Mouse (Mus musculus): ENCODE results near the gene Mboat1. TPM values are rescaled to one million over a fixed set of nuclear protein-coding genes. Genes with fewer than 3 reads are reported as not detected.
A peak's percentile ranks its signal among the peaks of the same experiment; 100 is the strongest.

The Mboat1 gene
- polyA plus RNA-seq, 1 experiment from 2014 or later, result 3.0 TPM

DNA sequence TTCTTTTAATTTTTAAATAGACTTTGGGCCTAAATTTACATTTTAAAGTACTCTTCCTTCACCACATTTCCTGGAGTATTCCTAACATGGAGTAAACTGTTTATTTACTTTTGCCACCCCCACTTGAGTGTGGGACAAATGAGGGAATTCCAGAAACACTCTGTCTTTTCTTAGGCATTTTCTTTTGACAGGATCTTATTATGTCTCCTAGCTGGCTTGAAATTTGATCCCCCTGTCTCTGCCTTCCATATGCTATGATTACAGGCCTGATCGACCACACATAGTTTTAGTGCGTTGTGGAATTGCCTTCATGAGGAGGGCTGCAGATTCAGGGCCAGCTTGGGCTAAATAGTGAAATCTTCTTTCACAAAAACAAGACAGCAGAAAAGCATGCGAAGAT lies 85.0 kb downstream of the Mboat1 start:
- WGBS, result 33% methylated on average over 3 of the region's 3 CpGs
- no peak for ATAC-seq

DNA sequence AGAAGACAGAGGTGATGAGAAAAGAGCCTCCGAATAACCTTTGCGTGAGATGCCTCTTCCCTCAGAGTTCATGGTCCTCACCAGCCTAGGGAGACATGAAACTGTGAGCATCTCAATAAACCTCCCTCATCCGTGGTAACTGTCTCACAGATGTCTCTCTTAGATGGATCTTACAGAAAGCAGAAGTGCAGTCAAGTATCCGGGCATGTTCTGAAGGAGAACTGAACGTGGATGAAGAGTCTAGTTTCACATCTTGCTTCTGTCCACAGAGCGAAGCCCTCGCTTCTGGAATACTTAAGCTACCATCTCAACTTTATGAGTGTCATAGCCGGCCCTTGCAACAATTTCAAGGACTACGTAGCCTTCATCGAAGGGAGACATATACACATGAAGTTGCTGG lies 87.8 kb downstream of the Mboat1 start:
- WGBS, result 96% methylated on average over 10 of the region's 10 CpGs
- H3K9ac ChIP-seq (replicated peaks), result no peak overlapping the region
- no peak for ATAC-seq
- no peaks in the 10 kb centered on the region for H3K9me3 ChIP-seq
- H3K36me3 ChIP-seq, result no peaks in the 10 kb centered on the region
- no peak overlapping the region for H3K4me3 ChIP-seq (replicated peaks)
- no peak overlapping the region for H3K27ac ChIP-seq
- no peaks in the 10 kb centered on the region for H3K27me3 ChIP-seq
- no peaks in the 10 kb centered on the region for H3K4me1 ChIP-seq (replicated peaks)
- no peak overlapping the region for H3K4me2 ChIP-seq (replicated peaks)

More for the DNA sequence above, 85.0 kb downstream of the Mboat1 start:
- H3K36me3 ChIP-seq, result no peaks in the 10 kb centered on the region
- H3K9ac ChIP-seq (replicated peaks), result no peak overlapping the region
- H3K27me3 ChIP-seq, result no peaks in the 10 kb centered on the region
- no peak overlapping the region for H3K4me2 ChIP-seq (replicated peaks)
- no peak overlapping the region for H3K4me3 ChIP-seq (replicated peaks)
- H3K9me3 ChIP-seq, result no peaks in the 10 kb centered on the region
- no peaks in the 10 kb centered on the region for H3K4me1 ChIP-seq (replicated peaks)
- H3K27ac ChIP-seq, result no peak overlapping the region

DNA sequence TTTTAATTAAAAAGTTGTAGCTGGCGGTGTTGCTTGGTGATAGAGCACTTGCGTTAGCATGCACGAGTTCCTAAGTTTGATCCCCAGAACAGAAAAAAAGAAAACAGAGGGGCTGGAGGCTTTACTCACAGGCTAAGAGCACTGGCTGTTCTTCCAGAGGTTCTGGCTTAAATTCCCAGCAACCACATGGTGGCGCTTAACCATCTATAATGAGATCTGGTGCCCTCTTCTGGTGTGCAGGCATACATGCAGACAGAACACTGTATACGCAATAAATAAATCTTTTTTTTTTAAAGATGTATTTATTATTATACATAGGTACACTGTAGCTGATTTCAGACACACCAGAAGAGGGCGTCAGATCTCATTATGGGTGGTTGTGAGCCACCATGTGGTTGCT lies 88.4 kb downstream of the Mboat1 start:
- no peaks in the 10 kb centered on the region for H3K36me3 ChIP-seq
- H3K27ac ChIP-seq, result no peak overlapping the region
- H3K4me1 ChIP-seq (replicated peaks), result no peaks in the 10 kb centered on the region
- no peak for ATAC-seq
- no peaks in the 10 kb centered on the region for H3K9me3 ChIP-seq
- no peak overlapping the region for H3K9ac ChIP-seq (replicated peaks)
- H3K27me3 ChIP-seq, result no peaks in the 10 kb centered on the region
- H3K4me3 ChIP-seq (replicated peaks), result no peak overlapping the region
- 91% methylated on average over 6 of the region's 6 CpGs for WGBS
- no peak overlapping the region for H3K4me2 ChIP-seq (replicated peaks)

DNA sequence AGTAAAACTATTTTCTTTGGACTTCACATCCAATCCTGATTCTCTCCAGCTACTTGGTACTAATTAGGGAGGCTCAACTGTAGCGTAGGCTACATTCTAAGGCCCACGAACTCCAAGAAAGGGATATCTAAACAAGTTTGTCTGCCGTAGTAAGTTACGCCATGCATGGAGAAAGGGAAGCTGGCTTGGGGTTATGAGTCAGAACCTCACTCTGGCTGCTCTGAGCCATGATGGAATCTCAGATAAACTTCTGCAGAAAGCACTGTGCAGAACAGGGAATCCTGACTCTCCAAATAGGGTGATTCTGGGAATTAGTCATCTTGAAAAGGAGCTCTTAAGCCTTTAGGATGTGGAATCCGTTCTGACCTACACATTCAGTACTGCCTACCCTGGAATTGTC lies 92.5 kb downstream of the Mboat1 start:
- H3K27me3 ChIP-seq, result no peaks in the 10 kb centered on the region
- 89% methylated on average over 5 of the region's 5 CpGs for WGBS
- no peaks in the 10 kb centered on the region for H3K9me3 ChIP-seq

DNA sequence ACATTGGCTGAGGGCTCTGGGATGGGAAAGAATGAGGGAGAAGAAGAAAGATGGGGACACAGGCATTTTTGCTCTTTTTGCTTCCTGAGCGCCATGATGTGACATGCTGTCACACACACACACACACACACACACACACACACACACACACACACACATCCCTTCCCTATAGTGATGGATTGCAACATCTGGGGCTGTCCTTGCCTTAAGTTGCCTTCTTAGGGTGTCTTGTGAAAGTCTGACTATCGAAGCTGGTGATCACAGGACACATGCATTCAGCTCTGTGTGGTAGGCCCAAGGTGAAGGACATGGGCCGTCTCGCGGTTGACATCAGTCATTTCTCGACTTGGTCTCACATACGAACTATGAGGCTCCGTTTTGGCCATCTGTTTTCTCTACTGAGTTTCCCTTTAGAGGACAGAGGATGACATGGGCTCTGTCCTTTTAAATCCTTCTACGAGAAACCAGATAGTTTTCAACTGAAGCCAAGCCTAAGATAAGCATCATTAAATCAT lies 93.4 kb downstream of the Mboat1 start:
- no peak for ATAC-seq
- Histone ChIP-seq H3K4me2 (replicated peaks) (no peak overlapping the region), H3K9me3 (no peaks in the 10 kb centered on the region), H3K4me3 (replicated peaks) (no peak overlapping the region), H3K9ac (replicated peaks) (no peak overlapping the region), H3K27ac (no peak overlapping the region), H3K27me3 (no peaks in the 10 kb centered on the region), H3K4me1 (replicated peaks) (no peaks in the 10 kb centered on the region), H3K36me3 (no peaks in the 10 kb centered on the region)
- 91% methylated on average over 9 of the region's 9 CpGs for WGBS

More for the DNA sequence above, 92.5 kb downstream of the Mboat1 start:
- H3K9ac ChIP-seq (replicated peaks), result no peak overlapping the region
- no peak overlapping the region for H3K4me2 ChIP-seq (replicated peaks)
- H3K4me3 ChIP-seq (replicated peaks), result no peak overlapping the region
- no peak for ATAC-seq
- H3K27ac ChIP-seq, result no peak overlapping the region
- H3K4me1 ChIP-seq (replicated peaks), result no peaks in the 10 kb centered on the region
- H3K36me3 ChIP-seq, result no peaks in the 10 kb centered on the region

DNA sequence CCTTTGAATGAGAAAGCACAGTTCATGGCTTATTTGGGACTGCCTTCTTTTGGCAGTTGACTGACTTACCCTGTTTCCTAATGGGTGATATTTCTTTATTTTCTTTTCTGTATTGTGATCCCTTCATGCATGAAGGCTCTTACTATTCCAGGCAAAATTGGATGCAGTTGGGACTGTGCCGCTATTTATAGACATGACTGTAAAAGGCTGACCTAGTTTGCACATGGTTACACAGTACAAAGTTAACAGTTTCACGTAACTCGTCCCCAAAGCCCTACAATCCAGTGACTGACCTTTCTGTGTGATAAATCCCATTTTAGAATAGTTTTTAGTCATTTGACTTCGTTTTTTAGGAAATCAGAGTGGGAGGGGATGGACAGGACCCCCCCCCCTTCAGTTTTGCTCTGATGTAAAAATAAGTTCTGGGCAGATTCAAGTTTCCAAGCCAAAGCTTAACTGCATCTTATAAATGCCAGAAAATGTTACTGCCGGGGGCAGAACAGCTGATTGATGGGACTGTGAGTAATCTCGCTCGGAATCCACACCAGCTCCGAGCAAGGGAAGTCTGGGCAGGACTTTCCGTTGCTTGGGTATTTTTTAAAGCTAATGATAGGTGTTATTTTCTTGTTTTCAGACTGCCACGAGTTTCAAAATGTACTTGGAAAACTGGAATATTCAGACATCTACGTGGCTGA lies 98.9 kb downstream of the Mboat1 start:
- Histone ChIP-seq H3K4me2 (replicated peaks) (no peak overlapping the region), H3K36me3 (no peaks in the 10 kb centered on the region), H3K4me3 (replicated peaks) (no peak overlapping the region), H3K27me3 (no peaks in the 10 kb centered on the region), H3K4me1 (replicated peaks) (no peaks in the 10 kb centered on the region), H3K9me3 (no peaks in the 10 kb centered on the region), H3K27ac (no peak overlapping the region), H3K9ac (replicated peaks) (no peak overlapping the region)
- ATAC-seq, result no peak
- 80% methylated on average over 11 of the region's 11 CpGs for WGBS

DNA sequence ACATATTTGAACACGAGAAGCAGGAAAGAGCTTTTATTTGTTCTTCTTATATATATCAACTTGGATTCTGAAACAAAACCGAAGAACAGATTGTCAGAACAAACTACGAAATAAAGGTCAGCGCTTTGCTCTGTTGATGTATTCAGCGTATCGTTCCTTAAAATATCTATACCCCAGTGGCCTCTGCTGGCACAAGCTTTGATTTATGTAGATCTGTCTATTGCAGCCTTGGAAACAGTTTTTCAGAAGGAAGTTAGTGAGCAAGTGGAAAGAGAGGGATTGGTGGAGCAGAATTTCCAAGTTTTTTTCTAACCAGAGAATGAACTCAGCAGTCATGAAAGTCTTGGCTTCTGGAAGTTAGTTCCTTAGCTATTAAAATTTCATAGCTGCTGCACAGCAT lies 103.1 kb downstream of the Mboat1 start:
- no peaks in the 10 kb centered on the region for H3K9me3 ChIP-seq
- H3K27ac ChIP-seq, result no peak overlapping the region
- no peak overlapping the region for H3K4me3 ChIP-seq (replicated peaks)
- no peak overlapping the region for H3K9ac ChIP-seq (replicated peaks)
- 94% methylated on average over 6 of the region's 6 CpGs for WGBS
- no peaks in the 10 kb centered on the region for H3K27me3 ChIP-seq
- no peak overlapping the region for H3K4me2 ChIP-seq (replicated peaks)
- H3K36me3 ChIP-seq, result no peaks in the 10 kb centered on the region
- H3K4me1 ChIP-seq (replicated peaks), result no peaks in the 10 kb centered on the region
- no peak for ATAC-seq

DNA sequence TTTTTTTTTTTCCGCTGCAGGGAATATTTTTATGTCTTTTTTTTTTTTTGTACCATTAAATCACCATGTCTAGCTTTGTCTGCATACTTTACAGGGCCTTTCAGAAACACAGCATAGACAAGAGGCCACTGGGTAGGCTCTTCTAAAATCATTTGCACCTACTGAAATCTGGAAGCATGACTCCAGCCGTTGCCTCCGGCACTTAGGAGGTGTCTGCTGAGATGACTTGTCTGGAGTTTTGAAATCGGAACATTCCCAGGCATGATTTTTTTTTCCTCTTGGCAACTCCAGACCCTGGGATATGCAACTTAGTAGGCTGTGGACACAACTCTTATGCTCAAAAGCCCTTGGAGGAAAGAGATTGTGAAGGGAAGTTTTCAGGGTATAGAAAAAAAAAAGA lies 109.3 kb downstream of the Mboat1 start:
- ATAC-seq, result no peak
- no peaks in the 10 kb centered on the region for H3K4me1 ChIP-seq (replicated peaks)
- H3K9ac ChIP-seq (replicated peaks), result no peak overlapping the region
- WGBS, result 95% methylated on average over 4 of the region's 4 CpGs
- H3K36me3 ChIP-seq, result no peaks in the 10 kb centered on the region
- no peak overlapping the region for H3K27ac ChIP-seq
- no peak overlapping the region for H3K4me2 ChIP-seq (replicated peaks)
- no peak overlapping the region for H3K4me3 ChIP-seq (replicated peaks)
- no peaks in the 10 kb centered on the region for H3K27me3 ChIP-seq
- no peaks in the 10 kb centered on the region for H3K9me3 ChIP-seq

DNA sequence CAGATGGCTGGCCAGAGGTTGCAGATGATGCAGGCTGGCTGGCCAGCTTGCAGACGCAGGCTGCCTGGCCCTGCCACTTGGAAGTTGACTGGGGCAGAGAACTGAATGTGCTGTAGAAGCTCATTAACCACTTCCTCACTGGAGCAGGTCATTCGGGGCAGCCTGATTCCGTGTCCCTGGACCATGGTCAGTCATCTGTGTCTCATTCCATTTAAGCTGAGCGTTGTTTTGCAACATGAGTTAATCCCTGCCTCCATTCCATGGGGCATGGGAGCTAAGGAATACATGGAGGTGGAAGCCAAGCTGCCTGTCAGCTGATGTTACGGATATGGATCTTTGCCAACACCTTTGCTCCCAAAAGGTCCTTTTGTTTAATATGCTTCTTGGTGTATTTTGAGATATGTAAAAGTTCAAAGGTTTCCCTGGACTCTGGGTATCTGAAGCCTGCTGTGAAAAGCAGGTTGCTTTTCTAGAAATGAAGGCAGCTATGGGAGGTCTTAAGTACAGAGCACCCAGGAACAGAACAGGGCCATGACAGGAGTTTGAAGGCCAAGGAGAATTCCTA lies 114.1 kb downstream of the Mboat1 start:
- H3K27ac ChIP-seq, result no peak overlapping the region
- 33% methylated on average over 5 of the region's 5 CpGs for WGBS
- peaks cover 10% of the 10 kb centered on the region for H3K4me1 ChIP-seq (replicated peaks)
- H3K4me2 ChIP-seq (replicated peaks), result no peak overlapping the region
- no peak for ATAC-seq
- no peaks in the 10 kb centered on the region for H3K36me3 ChIP-seq
- no peak overlapping the region for H3K4me3 ChIP-seq (replicated peaks)
- H3K9ac ChIP-seq (replicated peaks), result no peak overlapping the region
- H3K9me3 ChIP-seq, result no peaks in the 10 kb centered on the region
- no peaks in the 10 kb centered on the region for H3K27me3 ChIP-seq

DNA sequence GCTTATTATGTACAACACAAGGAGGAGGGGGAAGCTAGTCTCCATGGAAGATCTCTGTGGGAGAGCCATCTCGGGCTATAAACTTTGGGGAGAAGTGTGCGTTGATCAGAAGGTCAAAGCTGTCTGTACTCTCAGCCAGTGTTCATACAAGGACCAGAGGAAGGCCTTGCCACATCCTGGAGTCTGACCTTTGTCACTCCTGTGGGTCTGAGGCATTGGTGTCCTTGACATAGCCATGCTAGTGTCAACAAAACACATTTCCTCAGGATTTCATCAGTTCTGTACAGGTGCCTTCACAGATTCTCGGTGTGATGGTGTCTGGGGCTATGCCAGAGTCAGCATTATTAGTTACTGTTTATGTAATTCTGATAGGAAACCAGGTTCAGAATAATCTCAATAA lies 115.1 kb downstream of the Mboat1 start:
- no peak for ATAC-seq
- H3K9me3 ChIP-seq, result no peaks in the 10 kb centered on the region
- H3K4me1 ChIP-seq (replicated peaks), result peaks cover 10% of the 10 kb centered on the region
- WGBS, result 88% methylated on average over 3 of the region's 3 CpGs
- no peak overlapping the region for H3K4me3 ChIP-seq (replicated peaks)
- no peaks in the 10 kb centered on the region for H3K36me3 ChIP-seq
- no peaks in the 10 kb centered on the region for H3K27me3 ChIP-seq
- no peak overlapping the region for H3K4me2 ChIP-seq (replicated peaks)
- no peak overlapping the region for H3K27ac ChIP-seq
- H3K9ac ChIP-seq (replicated peaks), result no peak overlapping the region

DNA sequence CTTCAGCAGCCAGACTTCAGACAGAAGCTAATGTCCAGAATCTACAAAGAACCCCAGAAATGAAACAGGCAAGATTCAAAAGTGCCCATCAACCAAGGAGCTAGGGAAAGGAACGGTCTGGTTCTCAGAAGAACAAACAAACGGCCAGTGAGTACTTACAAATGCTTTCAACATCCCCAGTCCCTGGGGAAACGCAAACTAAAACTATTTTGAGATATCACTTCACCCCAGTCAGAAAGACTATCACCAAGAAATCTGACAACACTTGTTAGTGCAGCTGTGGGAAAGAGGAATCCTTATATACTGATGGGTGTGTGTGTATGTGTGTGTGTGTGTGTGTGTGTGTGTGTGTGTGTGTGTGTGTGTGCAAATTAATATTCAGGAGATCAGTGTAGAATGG lies 116.4 kb downstream of the Mboat1 start:
- Histone ChIP-seq H3K9me3 (no peaks in the 10 kb centered on the region), H3K36me3 (no peaks in the 10 kb centered on the region), H3K4me1 (replicated peaks) (peaks cover 10% of the 10 kb centered on the region), H3K4me2 (replicated peaks) (no peak overlapping the region), H3K27ac (no peak overlapping the region), H3K9ac (replicated peaks) (no peak overlapping the region), H3K4me3 (replicated peaks) (no peak overlapping the region), H3K27me3 (no peaks in the 10 kb centered on the region)
- WGBS, result 86% methylated on average over 3 of the region's 3 CpGs
- ATAC-seq, result no peak

DNA sequence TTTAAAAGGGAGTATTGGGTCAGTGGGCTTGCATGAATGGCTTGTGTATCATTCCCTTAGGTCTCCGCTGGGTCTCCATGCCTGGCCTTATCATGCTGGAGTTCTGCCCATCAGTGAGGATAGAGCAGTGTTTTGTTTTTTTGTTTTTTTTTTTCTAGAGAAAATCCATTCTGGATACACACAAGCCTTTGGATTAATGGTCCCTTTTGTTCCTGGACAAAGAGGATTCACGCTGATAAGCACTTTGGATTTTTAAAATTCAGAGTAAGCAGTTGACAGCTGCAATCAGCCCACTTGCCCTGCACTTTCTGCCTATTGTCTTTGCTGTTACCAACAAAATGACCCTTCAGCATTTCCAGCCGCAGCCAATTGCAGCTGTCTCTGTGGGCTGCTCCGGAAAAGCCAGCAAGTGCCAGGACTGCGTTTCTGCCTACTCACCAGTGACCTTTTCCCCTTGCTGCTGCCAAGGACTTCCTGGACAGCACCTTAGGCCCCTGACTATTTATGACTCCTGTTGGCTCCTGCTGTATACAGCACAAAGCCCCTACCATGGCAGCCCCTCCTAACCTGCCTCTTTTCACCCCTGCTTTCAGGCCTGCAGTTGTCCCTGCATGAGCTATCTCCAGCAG lies 117.5 kb downstream of the Mboat1 start:
- H3K4me2 ChIP-seq (replicated peaks), result no peak overlapping the region
- WGBS, result 14% methylated on average over 5 of the region's 5 CpGs
- no peaks in the 10 kb centered on the region for H3K36me3 ChIP-seq
- H3K9me3 ChIP-seq, result no peaks in the 10 kb centered on the region
- peak; percentile 44; the same call in 1 of the 2 replicates for ATAC-seq
- peaks cover 10% of the 10 kb centered on the region for H3K4me1 ChIP-seq (replicated peaks)
- H3K9ac ChIP-seq (replicated peaks), result no peak overlapping the region
- H3K27ac ChIP-seq, result 0 out of 2 replicates have a peak overlapping the region, but pooled peaks have one; percentile 4
- H3K4me3 ChIP-seq (replicated peaks), result no peak overlapping the region
- H3K27me3 ChIP-seq, result no peaks in the 10 kb centered on the region

Measured in midbrain, embryonic 13.5 days (tissue).